Mouse (Mus musculus) 416B (cell line): ENCODE data around the gene Sbf2.

Source experiments
- DNase-seq: peaks from one replicate; pipeline ENCODE4 v3.0.0; 2011; ENCODE audit warnings: low read depth

Sbf2 gene

DNA sequence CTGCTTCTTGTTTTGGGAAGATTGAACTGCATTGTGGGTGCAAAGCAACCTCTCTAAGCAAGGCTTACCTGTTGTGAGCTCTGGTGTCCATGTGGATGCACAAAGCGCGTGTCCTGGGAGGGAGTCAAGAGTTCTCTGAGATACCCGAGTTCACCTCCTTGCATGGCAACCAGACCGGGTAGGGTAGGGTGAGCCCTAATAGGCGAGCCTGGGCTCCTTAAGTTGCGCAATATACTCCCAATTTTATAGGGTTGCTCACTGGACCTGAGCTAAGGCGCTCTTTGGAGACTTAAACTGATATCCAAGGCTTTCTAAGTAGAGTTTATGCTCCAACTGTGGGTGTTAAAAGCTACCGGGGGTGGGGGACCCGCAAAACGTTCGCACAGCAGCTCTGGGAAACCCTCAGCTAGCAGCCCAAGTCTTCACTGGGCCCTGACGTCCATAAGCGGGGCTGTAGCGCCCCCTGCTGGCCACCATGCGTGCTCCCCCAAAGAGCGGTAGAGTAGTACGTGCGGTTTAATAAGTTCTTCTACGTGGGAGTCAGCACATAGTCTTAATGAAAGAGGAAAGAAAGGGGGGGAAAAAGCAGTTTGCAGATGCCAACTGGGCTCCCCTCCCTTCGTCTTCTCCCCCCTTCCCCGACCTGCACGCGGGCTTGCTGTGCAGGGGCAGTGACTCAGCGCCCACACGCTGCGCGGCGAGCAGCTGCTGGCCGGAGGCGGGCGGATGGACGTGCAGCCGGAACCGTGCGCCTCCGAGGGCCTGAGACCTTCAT is 15.4 kb upstream of the Sbf2 start:
- DNase-seq, result peak; percentile 88

DNA sequence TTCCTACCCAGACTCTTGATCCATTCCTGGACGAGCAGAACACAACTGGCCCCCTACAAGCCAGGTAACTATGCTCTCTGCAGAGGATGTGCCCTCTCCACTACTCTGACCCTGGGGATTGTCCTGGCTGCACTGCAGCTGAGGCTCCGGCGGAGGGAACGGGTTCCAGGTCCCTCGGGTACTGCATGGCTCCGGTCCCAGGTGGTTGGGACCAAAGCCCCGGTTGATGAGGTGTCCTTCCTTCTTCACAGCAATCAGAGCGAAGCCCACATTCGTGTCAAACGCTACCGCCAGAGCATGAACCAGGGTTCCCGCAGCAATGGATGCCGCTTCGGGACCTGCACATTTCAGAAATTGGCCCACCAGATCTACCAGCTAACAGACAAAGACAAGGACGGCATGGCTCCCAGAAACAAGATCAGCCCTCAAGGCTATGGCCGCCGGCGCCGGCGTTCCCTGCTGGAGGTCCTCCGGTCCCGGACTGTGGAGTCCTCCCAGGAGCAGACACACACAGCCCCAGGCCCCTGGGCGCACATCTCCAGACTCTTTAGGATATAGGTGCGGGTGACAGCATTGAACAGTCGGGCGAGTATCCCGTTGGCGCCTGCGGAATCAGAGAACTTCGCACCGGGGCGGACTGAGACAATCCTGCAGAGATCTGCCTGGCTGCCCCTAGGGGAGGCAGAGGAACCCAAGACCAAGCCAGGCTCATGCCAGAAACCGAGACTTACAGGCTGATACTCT is 14.1 kb upstream of the Sbf2 start:
- DNase-seq, result no peak

DNA sequence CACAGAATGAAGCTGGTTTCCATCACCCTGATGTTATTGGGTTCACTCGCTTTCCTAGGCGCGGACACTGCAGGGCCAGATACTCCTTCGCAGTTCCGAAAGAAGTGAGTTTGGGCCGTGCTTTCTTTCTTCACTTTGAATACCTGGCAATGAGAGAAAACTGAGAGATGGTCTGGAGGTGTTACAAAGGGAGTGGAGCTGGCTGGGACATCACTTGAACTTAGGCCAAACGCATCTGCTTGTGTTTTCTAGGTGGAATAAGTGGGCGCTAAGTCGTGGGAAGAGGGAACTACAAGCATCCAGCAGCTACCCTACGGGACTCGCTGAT is 13.5 kb upstream of the Sbf2 start:
- DNase-seq, result no peak

DNA sequence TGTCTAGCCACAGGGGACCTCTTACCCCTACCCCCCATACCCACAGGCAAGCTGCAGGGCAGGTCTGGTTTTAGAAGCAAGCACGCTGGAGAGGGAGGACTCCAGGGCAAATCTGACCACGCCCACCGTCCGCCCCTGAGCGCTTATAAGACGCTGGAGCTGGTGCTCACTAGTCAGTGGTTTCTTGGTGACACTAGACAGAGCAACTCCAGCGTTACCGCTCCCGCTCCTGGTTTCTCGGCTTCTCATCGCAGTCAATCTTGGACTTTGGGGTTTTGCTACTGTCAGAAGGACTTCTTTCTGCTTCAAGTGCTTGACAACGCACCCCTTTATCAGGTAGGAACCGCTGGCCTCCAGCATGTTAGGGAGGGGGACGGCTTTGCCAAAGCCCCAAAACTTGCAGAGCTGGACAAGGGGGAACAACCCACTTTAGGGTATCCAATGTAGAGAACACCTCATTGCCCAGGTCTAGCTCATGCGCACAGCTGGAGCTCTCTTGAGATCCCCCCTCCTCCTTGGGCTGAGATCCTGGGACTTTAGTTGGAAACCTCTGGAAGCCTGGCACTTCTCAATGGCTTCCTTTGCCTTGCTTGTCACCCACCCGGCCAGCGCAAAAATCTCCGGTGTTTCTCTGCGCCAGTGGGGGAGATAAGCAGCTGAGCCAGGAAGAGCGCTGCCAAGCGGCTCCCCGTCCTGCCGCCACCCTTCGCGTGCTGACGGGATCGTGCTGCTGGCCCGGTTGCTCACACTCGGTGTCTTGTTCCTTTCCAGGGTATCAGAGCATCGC is 13.0 kb upstream of the Sbf2 start, which contains the start of gene Adm:
TSS of gene Adm (plus strand) at position 176 of the 787 bp plus-strand sequence.
- DNase-seq, result no peak

DNA sequence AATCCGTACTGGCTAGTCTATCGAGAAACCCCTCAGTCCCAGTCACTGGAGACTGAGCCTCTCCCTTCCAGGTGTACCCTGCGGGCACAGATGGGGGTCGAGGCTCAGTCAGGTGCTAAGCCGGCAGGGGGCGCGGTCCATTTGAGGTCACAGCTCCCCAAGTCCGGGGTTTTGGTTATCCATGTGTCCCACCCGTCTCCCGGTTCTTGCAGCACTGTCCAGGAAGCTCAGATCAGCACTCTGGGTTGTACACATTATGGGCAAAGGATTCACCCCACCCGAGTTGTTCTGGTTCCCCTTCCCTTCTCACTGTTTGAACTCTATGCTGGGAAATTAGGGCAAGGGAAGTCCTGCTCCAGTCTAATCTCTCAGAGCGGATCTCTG is 12.4 kb upstream of the Sbf2 start:
- no peak for DNase-seq

DNA sequence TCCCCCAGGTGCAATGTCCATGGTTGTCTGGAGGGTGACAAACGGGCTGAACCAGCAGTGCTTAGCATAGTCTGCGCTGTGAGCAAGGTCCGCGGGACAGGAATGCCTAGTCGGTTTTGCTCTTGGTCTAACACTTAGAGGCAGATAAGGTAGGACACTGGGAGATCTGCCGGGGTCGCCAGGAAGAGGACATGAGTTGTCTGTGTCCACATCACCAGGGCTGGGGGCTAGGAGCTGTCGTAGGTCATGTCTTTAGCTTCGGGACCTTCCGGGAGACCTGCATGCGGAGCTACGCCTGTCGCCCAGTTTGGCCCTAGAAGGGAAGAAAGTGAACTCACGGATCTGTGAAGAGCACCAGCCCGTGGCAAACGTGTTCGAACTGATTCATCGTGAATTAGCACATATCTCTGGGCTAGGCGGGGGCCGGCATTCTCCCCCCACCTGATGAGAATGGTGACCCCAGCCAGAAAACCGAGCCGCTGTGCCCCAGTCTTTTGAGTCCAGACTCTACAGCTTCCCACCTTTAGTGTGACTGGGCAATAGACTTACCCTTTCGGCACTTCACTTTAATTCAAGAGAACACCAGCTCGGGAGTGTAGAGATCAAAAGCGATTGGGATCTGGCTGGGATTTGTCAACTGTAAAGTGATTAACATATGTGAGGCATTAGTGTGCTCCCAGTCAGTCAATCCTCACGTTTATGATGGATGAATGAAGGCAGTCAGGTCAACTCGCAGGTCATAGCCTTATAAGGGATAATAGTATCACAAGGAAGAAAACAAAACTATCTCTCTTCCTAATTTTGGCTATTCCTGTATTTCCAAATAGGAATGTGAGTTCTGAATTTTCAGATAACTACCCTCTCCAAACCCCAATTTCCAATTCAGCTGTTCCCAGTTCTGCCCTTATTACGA is 11.7 kb upstream of the Sbf2 start:
- no peak for DNase-seq

DNA sequence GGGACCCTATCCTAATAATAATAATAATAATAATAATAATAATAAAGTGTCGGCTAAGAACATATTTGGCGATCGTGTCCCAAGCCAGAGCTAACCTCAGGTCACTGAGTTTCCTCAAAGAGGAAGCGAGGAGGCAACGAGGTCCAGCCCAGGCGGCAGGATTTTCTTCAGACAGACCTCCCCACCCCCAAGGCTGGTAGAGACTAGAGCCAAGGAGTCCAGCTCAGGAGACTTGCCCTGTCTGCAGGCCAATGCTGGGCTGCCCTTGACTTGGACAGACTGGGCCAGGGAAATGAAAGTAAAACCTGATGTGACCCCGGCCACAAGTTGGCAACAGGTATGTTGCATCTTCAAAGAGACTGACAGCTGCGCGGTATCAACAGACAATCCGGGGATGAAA is 10.8 kb upstream of the Sbf2 start:
- no peak for DNase-seq

DNA sequence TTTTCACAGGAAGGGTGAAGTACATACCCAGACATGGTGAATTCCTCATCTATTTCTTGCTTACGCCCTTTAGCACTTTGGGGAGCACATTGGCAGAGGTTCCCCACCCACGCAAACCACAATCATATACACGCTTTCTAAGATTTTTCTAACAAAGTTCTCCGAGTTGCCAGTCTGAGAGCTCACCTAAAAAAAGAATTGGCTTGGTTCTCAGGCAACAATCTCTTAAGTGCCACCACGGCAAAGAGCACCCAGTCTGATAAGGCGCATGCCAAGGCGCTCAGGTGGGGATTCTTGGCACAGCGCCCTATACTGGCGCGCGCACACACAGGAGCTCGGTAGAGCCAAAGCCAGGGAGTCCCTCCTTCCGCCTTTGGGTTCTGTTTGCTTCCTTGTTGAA is 10.2 kb upstream of the Sbf2 start:
- DNase-seq, result no peak

DNA sequence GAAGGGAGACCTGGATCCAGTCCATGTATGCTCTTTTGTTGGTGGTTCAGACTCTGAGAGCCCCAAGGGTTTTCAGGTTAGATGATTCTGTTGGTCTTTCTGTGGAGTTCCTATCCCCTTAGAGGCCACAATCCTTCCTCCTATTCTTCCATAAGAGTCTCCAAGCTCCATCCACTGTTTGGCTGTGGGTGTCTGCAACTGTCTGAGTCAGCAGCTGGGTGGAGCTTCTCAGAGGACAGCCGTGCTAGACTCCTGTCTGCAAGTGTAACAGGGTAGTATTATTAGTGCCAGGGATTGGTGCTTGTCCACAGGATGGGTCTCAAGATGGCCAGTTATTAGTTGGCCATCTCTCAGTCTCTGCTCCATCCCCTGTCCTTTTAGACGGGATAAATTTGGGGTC is 9.3 kb upstream of the Sbf2 start:
- DNase-seq, result no peak

DNA sequence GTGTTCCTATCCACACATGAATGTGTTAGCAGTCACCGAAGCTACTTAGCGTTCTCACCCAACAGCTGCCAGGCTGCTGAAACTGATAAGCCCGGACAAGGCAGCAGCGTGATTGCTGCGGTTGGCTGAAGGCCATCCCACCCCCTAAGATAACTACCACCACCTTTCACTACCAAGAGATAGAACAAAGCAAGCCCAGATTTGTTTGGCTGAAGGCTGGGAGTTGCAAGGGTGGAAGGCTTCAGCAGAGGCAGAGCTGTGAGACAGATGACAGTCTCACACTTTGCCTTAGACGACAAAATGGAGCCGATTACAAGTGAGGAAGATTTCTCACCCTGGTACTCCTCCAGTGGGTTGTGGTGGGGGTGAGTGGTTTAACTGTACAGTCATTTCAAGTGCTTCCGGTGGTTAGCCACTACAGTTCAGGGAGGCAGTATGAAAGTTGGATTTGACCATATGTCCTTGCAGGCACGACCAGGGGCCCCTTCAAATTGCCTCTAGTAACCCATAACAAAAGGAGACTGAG is 4.4 kb upstream of the Sbf2 start:
- peak; percentile 93 for DNase-seq

DNA sequence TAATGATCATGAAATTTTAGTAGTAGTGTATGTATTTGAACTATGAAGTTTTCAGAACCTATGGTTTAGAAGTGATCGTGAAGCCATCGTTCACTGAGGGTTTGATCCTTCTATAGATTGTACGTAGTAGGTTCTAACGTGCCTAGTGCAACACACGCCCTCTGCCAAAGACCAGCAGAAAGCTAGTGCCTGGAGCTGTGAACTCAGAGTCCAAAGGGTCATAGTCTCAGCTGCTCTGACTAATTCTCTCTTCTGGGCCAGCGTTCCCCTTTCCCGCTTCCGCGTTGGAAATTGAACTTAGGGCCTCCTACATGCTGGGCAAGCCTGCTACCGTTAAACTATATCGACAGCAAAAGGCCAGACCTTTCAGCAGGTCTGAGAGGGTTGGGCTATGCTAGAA is 1.1 kb upstream of the Sbf2 start:
- no peak for DNase-seq

DNA sequence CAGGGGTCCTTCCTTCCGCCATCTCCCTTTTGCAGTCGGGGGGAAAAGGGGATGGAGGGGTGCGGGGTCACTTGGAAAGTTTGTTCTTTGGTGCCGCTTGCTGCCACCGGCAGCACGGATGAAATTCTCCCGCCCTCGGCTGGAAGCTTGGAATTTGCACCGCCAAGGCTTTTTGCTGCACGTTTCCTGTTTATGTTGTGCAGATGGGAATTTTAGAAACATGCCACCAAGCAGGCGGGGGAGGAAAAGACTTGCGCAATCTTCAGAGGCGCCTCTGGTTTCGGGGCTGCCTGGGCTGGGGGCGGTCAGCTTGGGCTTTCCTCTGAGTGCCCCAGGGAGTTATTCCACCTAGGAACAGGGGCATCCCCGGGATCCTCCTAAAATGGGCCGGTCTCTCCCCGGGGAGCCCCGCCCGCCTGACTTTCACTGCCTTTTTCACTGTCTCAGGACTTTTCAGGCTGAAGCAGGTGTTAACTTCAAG is 469 bp upstream of the Sbf2 start:
- no peak for DNase-seq

DNA sequence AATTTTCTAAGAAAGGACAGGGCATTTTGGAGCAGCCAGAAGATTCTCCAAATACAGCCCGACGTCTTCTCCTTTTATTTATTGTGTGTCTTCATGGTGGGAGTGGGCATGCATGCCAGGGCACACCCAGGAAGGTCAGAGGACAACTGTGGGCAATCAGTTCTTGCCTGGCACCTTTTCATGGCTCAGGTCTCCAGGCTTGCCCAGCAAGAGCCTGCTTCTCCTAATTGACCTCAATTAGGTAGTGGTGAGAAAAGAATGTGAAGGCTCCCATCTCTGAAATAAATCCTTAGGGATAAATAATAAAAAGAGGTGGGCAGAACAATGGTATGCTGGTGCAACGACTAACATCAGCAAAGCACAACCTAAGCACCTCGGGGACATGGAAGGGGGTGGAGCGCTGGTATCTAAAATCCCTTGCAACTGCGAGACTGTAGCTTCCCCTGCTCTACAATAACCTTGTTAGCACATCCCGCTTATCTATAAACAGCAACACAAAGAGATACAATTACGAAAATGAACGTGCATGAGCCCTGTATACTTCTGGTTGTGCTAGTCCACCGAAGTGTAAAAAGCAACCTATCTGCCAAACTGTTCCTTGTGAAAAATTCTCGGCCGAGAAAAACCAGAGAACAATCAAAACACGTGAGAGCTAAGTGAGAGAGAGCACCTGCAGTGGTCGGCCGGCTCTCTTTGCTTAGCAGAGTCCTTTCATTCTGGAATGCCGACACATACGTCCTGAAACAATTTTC is 1.2 kb downstream of the Sbf2 start:
- DNase-seq, result no peak

DNA sequence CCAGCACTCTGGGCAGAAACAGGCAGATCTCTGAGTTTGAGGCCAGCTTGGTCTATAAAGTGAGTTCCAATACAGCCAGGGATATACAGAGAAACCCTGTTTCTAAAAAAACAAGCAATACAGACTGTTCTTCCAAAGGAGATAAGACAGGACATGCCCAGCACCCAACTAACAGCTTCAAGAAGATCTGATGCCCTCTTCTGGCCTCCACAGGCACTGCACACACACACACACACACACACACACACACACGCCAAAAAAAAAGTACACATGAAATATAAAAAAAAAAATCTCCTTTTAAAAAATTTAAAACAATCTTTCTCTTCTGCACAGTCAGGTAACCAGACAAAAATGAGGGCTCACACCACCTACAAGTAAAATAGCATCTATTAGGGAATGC is 7.8 kb downstream of the Sbf2 start:
- no peak for DNase-seq

DNA sequence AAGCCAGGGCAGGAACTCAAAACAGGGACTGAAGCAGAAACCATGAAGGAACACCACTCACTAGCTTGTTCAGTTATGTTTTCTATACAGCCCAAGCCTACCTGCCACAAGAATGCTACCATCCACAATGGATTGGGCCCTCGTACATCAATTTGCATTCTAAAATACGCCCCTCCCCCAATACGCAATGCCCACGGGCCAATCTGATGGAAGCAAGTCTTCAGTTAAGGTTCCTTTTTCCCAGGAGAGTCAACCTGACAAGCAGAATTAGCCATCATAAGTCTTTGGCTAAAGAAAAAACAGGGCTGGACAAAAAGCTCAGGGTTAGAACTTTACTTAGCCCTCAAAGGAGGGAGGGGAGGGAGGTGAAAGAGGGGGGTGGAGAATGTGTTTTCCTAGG is 9.2 kb downstream of the Sbf2 start:
- no peak for DNase-seq

DNA sequence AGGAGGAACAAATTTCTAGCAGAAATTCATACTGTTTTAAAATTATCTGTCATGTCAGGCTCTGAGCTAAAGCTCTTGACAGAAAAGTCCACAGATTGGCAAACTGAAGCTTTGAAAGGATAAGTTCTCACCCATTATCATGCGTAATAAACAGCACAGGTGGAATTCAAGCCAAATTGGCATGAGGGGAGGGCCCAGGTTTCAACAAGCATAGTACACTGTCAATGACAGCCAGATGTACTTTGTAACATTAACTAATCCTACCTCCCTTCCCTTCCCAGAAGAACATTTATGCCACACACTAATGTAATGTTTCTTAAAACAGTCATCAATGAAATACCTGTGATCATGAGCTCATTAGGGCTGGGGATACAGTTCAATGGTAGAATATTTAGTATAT is 17.6 kb downstream of the Sbf2 start:
- DNase-seq, result no peak

DNA sequence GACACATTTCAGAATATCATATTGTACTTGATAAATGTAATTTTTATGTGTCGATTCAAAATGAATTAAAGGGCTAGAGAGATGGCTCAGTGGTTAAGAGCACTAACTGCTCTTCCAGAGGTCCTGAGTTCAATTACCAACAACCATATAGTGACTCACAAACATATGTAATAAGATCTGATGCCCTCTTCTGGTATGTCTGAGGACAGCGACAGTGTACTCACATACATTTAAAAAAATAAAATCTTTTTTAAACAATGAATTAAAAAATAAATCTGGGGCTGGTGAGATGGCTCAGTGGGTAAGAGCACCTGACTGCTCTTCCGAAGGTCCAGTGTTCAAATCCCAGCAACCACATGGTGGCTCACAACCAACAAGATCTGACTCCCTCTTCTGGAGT is 20.7 kb downstream of the Sbf2 start:
- DNase-seq, result peak; percentile 38

DNA sequence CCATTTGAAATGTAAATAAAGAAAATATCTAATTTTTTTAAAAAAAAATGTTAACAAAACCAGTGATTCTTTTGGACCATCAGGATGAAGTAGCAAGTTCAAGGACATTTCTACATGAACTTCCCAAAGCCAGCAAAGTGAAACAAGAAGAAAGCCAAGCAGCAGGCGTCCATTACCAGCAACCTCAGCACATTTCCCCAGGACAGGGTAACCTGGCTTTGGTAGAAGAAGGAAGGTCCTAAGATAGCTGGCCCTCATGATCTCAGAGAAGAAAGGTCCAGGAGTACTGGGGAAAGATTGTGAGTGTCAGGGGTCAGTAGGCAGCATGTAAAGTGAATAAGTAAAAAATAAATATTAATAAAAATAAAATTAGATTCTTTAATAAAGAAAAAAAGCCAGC is 27.0 kb downstream of the Sbf2 start:
- DNase-seq, result no peak

DNA sequence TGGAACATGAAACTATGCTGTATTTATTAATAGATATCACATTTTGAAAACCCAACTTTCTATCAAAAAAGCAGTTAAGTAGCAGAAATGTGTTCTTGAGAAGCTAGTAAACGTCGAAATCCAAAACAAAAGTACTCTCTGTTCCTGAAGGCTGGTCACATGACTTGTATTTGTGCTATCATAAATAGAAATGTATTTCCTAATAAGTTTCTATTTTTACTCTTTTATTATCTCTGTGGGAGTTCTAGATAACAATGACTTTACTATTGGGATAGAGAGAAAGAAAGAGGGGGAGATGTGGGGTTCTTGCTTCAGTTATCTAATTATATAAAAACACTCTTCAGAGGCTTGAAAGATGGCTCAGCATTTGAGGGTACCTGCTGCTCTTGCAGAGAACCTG is 29.5 kb downstream of the Sbf2 start:
- DNase-seq, result no peak

DNA sequence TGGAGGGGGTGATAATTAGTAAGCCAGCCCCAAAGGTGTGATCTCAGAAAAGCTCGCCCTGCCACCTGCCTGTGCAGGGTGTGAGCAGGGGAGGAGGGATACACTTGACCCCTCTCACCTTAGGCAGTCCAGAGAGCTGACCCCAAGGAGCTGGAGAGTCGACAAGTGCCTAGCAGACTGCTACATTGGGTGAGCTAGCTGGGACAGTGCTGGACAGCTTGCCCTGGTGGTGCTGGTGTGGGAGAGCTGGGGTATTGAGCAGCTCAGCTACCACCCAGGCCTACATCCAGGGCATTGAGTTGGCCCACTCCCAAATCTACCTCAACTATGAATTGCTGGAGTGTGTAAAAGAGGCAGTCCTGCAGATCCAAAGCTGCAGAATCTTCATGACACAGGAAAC is 30.6 kb downstream of the Sbf2 start:
- DNase-seq, result no peak

DNA sequence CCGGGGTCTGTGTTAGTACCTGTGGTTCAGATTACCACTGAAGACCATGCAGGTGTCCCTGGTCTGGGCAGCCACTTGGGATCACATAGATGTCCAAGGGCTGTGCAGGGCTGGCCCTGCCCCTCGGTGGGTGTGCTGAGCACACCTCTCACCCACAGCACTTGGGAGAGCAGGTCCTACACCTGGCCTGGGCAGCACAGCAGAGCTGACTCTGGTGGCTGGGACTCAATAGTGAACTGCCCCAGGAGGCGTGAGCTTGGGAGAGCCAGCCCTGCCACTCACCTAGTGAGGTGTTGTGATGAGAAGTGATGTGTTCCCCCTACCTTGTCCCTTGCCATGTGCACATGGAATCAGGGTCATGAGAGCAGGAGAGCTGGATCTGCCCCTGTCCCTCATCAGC is 31.0 kb downstream of the Sbf2 start:
- no peak for DNase-seq
